15 mouse cellular contexts compared by ENCODE assay signal in the genomic region with DNA sequence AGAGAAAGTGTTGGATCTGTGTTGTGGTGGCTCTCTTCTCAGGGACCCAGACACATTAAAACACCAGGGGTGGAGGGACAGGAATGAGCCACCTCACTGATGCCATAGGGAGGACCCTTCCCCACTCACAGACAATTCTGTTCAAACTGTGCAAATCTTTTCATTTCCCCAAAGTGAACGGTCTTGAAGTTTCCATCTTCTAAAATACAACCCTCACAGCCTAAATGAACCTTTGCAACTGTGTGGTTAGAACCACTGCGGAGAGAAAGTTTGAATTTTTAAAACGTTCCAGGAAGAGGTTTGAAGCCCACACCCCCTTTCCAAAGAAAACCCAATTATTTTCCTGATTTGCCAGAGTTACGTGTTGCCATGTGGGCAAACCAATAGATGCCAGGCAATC.
DNase-seq lines count a peak whose midpoint lies in the region; ATAC-seq and TF ChIP-seq lines count a peak whose summit lies in the region.
"Had no signal": no experiment of that assay in that cellular context is flagged by ENCODE, and none has a peak within 500 bp of the region (broad histone marks: within the 10 kb centered on the region; RNA-seq: fewer than 3 reads in every experiment).

No protein-coding gene starts in this region.

- peak overlapping the region; percentile 67 for H3K9ac ChIP-seq in liver, adult 2 months (ENCODE audit: low read depth, low read length)
- no peak overlapping the region for H3K9ac ChIP-seq in liver, embryonic 12.5 days
- H3K9ac ChIP-seq in forebrain, embryonic 15.5 days (replicated peaks), result no peak overlapping the region
- peak overlapping the region; percentile 35; the same call in 1 of the 2 replicates for H3K9ac ChIP-seq in midbrain, embryonic 12.5 days (replicated peaks)
- H3K9ac ChIP-seq in neural tube, embryonic 15.5 days (replicated peaks), result no peak overlapping the region
- H3K9ac ChIP-seq: liver, embryonic 13.5 days had no signal

- 12% methylated on average over 4 of the region's 4 CpGs for WGBS in liver, adult 2 months
- WGBS in liver, embryonic 12.5 days (ENCODE audit: insufficient replicate concordance), result 18% methylated on average over 4 of the region's 4 CpGs
- WGBS in forebrain, embryonic 15.5 days, result 21% methylated on average over 4 of the region's 4 CpGs
- 11% methylated on average over 4 of the region's 4 CpGs for WGBS in midbrain, embryonic 12.5 days
- 24% methylated on average over 4 of the region's 4 CpGs for WGBS in neural tube, embryonic 15.5 days

- H3K79me2 ChIP-seq in liver, adult 2 months (ENCODE audit: control insufficient read depth, insufficient read depth, low read length), result no peaks in the 10 kb centered on the region

- ATAC-seq in liver, embryonic 12.5 days, result no peak
- ATAC-seq in forebrain, embryonic 15.5 days (replicated peaks), result no peak
- ATAC-seq in midbrain, embryonic 12.5 days (ENCODE audit: low FRiP score, low read depth), result no peak
- ATAC-seq in neural tube, embryonic 15.5 days (ENCODE audit: low FRiP score), result no peak

- H3K27me3 ChIP-seq in liver, adult 2 months (ENCODE audit: control insufficient read depth, insufficient read depth, low read length), result no peaks in the 10 kb centered on the region
- peaks cover 64% of the 10 kb centered on the region for H3K27me3 ChIP-seq in liver, embryonic 12.5 days (replicated peaks)
- H3K27me3 ChIP-seq in forebrain, embryonic 15.5 days, result no peaks in the 10 kb centered on the region
- peaks cover 34% of the 10 kb centered on the region for H3K27me3 ChIP-seq in midbrain, embryonic 12.5 days
- no peaks in the 10 kb centered on the region; the same call in none of the 2 replicates for H3K27me3 ChIP-seq in neural tube, embryonic 15.5 days (replicated peaks)

- H3K27ac ChIP-seq in liver, adult 2 months (replicated peaks; ENCODE audit: insufficient read depth, low read depth, low read length), result peak overlapping the region; percentile 96
- H3K27ac ChIP-seq in liver, embryonic 12.5 days, result no peak overlapping the region
- peak overlapping the region; percentile 83 for H3K27ac ChIP-seq in forebrain, embryonic 15.5 days (replicated peaks)
- H3K27ac ChIP-seq in midbrain, embryonic 12.5 days (replicated peaks), result no peak overlapping the region
- H3K27ac ChIP-seq in neural tube, embryonic 15.5 days (replicated peaks), result no peak overlapping the region
- H3K27ac ChIP-seq: gastrocnemius, adult 2 months; heart, embryonic 10.5 days; liver, embryonic 13.5 days had no signal

- TF ChIP-seq POLR2A in liver, adult 2 months (IDR thresholded peaks at IDR 0.05; ENCODE audit: extremely low read depth, insufficient read depth, low read length), result no peak

- no peaks in the 10 kb centered on the region for H3K36me3 ChIP-seq in liver, adult 2 months (ENCODE audit: control insufficient read depth, insufficient read depth, low read length)
- no peaks in the 10 kb centered on the region for H3K36me3 ChIP-seq in liver, embryonic 12.5 days
- H3K36me3 ChIP-seq in forebrain, embryonic 15.5 days, result no peaks in the 10 kb centered on the region
- no peaks in the 10 kb centered on the region for H3K36me3 ChIP-seq in midbrain, embryonic 12.5 days
- no peaks in the 10 kb centered on the region for H3K36me3 ChIP-seq in neural tube, embryonic 15.5 days
- H3K36me3 ChIP-seq: G1E; heart, embryonic 10.5 days; liver, embryonic 13.5 days had no signal

- no peaks in the 10 kb centered on the region for H3K9me3 ChIP-seq in liver, embryonic 12.5 days (replicated peaks)
- H3K9me3 ChIP-seq in forebrain, embryonic 15.5 days, result no peaks in the 10 kb centered on the region
- no peaks in the 10 kb centered on the region for H3K9me3 ChIP-seq in midbrain, embryonic 12.5 days
- no peaks in the 10 kb centered on the region for H3K9me3 ChIP-seq in neural tube, embryonic 15.5 days (replicated peaks)
- H3K9me3 ChIP-seq: heart, embryonic 10.5 days; liver, embryonic 13.5 days had no signal

- 0 out of 2 replicates have a peak overlapping the region, but pooled peaks have one; percentile 10 for H3K4me3 ChIP-seq in liver, adult 2 months (ENCODE audit: insufficient read depth, low read depth, low read length)
- H3K4me3 ChIP-seq in liver, embryonic 12.5 days, result no peak overlapping the region
- H3K4me3 ChIP-seq in forebrain, embryonic 15.5 days, result peak overlapping the region; percentile 32
- no peak overlapping the region for H3K4me3 ChIP-seq in midbrain, embryonic 12.5 days
- H3K4me3 ChIP-seq in neural tube, embryonic 15.5 days (replicated peaks), result no peak overlapping the region
- H3K4me3 ChIP-seq: erythroblast, embryonic 14.5 days; gastrocnemius, adult 2 months had no signal

- TF ChIP-seq CTCF in liver, adult 2 months (IDR thresholded peaks at IDR 0.05; ENCODE audit: low read depth, low read length), result no peak

- H3K4me2 ChIP-seq in liver, embryonic 12.5 days, result no peak overlapping the region
- H3K4me2 ChIP-seq in forebrain, embryonic 15.5 days (replicated peaks), result peak overlapping the region; percentile 55; the same call in 1 of the 2 replicates
- peak overlapping the region; percentile 56 for H3K4me2 ChIP-seq in midbrain, embryonic 12.5 days (replicated peaks)
- H3K4me2 ChIP-seq in neural tube, embryonic 15.5 days, result peak overlapping the region; percentile 58

- H3K4me1 ChIP-seq in liver, adult 2 months (ENCODE audit: control insufficient read depth, insufficient read depth, low read length), result peaks cover 9% of the 10 kb centered on the region; the same call in 1 of the 2 replicates
- H3K4me1 ChIP-seq in liver, embryonic 12.5 days, result peaks cover 6% of the 10 kb centered on the region; the same call in 1 of the 2 replicates
- H3K4me1 ChIP-seq in forebrain, embryonic 15.5 days, result peaks cover 67% of the 10 kb centered on the region
- peaks cover 60% of the 10 kb centered on the region for H3K4me1 ChIP-seq in midbrain, embryonic 12.5 days
- peaks cover 36% of the 10 kb centered on the region for H3K4me1 ChIP-seq in neural tube, embryonic 15.5 days

- no peak for DNase-seq in liver, adult 2 months (ENCODE audit: extremely low read depth, low read depth, low spot score)
- DNase-seq in cerebellum, adult 18-20 months, result no peak
- DNase-seq in layer of hippocampus, adult 11-12 months (ENCODE audit: low spot score), result no peak
- no peak for DNase-seq in spleen, postnatal 10 days (ENCODE audit: low spot score in 2 of 2)
- DNase-seq: gastrocnemius, adult 2 months; kidney, adult 2 months; liver, embryonic 13.5 days; thymus, postnatal 25 days had no signal

Comparison
In these comparisons a context has a peak if more than half of its experiments do, and no peak if none do; other contexts are left out.
1. H3K27ac ChIP-seq: peak in liver, adult 2 months (single experiment) and forebrain, embryonic 15.5 days (single experiment); none in liver, embryonic 12.5 days (single experiment), midbrain, embryonic 12.5 days (single experiment) and neural tube, embryonic 15.5 days (single experiment).
2. H3K4me3 ChIP-seq: peak in liver, adult 2 months (single experiment) and forebrain, embryonic 15.5 days (single experiment); none in liver, embryonic 12.5 days (single experiment), midbrain, embryonic 12.5 days (single experiment) and neural tube, embryonic 15.5 days (single experiment).
3. H3K9ac ChIP-seq: peak in liver, adult 2 months (single experiment) and midbrain, embryonic 12.5 days (single experiment); none in liver, embryonic 12.5 days (single experiment), forebrain, embryonic 15.5 days (single experiment) and neural tube, embryonic 15.5 days (single experiment).